Mouse (Mus musculus): ENCODE results near the gene Gpx5.
"Not testable (repeated sequence)": the region's sequence is repeated elsewhere in the genome, so short reads cannot be mapped to it uniquely, and the experiment has no call there.

The Gpx5 gene

GRCm38 (mm10) chr13:21265736-21266135, 26.8 kb downstream of the Gpx5 start:
- in situ Hi-C loops (cut with MboI): no loop called here

- in situ Hi-C loops (cut with MboI): no loop called here
Measured at GRCm38 (mm10) chr13:21264366-21264765, 28.2 kb downstream of the Gpx5 start.

DNA sequence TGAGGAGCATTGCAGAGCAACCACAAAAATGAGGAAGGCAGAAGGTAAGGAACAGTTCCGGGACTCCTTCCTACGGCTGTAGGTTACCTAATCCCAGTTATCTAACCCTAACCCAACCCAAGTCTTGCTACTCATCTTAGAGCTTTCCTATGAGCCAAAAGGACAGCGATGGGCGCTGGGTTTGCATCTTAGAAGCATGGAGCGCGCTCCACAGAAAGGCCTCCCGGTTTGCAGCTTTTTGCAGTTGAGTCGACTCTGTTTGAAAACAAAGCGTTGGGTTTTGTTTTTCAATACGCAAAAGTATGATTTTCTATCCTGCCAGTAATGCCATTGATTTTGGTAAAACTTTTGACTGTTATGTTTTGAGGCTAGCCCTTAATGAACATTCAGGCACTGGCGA, 28.6 kb downstream of the Gpx5 start:
- in situ Hi-C loops (cut with MboI): no loop called here

DNA sequence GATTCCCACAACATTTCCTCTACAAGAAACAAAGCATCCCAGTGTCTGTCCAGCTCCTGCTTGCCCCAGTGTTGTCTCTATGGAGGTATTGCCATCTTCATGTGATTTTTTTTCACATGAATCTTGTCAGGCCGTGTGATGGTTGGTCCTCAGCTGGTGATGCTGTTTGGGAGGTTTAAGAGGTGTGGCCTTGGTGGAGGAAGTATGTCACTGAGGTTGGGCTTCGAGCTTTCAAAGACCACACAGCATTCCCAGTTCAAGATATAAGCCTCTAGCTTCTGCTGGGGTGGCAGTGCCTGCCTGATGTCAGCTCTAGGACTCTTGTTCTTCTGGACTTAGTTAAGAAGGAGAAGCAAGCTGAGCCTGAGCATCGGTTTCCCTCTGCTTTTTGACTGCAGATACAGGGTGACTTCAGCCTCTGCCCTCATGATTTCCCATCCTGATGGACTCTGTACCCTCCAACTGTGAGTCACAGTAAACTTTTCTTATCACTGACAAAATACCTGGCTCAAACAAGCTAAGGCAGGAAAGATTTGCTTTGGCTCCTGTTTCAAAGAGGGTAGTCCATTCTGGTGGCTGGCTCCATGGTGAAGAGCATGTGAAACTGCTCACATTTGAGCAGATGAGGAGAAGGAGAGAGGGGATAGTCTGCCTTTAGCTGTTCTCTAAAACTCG, 29.6 kb downstream of the Gpx5 start:
- in situ Hi-C loops (cut with MboI): no loop called here

- in situ Hi-C loops (cut with MboI): no loop called here
Measured at GRCm38 (mm10) chr13:21260289-21260688, 32.2 kb downstream of the Gpx5 start.

DNA sequence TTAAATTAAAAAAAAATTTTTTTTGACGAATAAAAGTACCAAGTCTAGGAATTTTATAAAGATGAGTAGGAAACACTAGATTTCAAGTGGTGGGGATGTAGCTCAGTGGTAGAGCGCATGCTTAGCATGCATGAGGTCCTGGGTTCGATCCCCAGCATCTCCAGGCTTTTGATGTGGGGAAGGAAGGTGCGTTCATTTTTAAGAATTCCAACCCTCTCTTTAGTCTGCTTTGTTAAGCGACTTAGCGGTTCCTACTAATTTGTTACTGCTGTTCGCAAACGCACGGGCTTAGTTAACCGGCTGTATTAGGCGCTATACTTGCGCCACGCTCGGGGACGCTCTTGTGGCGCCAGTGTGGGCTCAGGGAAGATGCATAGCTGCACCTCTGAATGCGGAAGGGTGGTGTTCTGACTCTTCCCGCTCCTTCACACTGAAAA, 32.8 kb downstream of the Gpx5 start:
- in situ Hi-C loops (cut with MboI): no loop called here

DNA sequence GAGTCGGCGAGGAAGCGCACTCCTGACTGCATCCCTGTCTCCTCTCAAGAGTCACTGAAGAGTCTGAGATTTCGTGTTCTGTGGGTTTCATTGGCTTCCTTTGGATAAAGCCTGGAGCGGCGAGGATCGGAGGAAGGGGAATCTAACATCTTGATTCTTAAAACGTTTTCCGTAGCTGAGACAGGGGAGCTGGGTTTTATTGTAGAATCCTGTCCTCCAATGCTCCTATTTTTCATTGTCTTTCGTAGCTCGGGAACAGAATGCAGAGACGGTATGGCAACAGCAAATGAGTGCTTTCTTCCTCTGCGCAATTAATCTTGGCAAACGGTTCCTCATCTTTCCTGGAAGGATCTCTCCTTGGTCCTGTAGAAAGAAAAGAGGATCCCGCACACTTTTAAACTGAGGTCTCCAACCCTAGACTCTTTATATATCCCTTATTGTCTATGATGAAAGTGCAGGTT, 33.3 kb downstream of the Gpx5 start:
- in situ Hi-C loops (cut with MboI): no loop called here

DNA sequence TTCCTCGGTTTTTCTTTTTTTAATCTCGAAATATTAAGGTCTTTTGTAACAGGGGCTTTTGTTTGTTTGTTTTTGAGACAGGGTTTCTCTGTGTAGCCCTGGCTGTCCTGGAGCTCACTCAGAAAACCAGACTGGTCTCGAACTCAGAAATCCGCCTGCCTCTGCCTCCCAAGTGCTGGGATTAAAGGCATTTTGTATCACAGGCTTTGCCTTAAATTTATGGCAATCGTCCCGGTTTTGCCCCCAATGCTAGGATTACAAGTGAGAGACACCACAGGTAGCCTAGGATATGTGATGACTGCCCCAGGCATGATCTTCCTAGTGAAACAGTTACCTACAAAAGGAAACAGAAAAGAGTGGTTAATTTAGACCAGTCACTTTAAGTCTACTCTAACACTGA, 34.0 kb downstream of the Gpx5 start:
- in situ Hi-C loops (cut with MboI): no loop called here

GRCm38 (mm10) chr13:21253986-21254385, 38.5 kb downstream of the Gpx5 start:
- in situ Hi-C loops (cut with MboI): no loop called here

DNA sequence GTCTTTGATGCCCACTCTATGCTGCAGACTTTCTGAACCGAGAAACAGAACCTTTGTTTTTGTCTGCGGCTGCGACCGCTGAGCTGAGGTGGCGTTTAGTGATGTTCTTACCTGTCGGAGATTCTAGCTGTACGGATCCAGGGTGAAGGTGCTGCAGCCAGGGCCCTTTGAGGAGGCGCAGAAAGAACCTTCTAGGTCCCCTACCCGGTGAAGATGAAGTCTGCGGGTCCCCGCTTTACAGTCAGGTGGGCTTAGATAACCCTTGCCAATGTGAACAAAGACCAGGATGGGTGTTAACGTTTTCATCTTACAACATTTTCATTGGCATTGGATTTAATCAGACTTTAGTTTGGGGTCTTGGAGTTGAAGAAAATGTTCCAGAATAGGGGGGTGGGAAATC, 39.0 kb downstream of the Gpx5 start:
- in situ Hi-C loops (cut with MboI): no loop called here

DNA sequence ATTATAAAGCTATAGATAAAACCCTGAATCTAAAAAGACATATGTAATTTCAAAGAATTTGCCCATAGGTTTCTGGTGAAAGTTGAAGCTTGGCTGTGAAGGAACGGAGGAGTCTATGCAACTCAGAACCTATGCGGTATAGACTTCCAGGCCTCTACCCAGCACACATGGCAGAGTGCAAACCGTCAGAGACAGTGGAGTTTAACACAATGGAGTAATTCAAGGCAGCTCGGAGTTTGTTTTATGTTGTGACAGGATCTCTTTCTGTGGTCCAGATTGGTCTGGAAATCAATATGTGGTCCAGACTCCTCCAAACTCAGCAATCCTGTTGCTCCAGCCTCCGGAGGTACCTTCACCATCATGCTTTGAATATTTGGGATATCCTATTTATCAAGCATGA, 39.5 kb downstream of the Gpx5 start:
- in situ Hi-C loops (cut with MboI): no loop called here

GRCm38 (mm10) chr13:21250074-21250681, 42.4 kb downstream of the Gpx5 start:
- in situ Hi-C loops (cut with MboI): no loop called here

GRCm38 (mm10) chr13:21249022-21249421, 43.5 kb downstream of the Gpx5 start:
- in situ Hi-C loops (cut with MboI): no loop called here

DNA sequence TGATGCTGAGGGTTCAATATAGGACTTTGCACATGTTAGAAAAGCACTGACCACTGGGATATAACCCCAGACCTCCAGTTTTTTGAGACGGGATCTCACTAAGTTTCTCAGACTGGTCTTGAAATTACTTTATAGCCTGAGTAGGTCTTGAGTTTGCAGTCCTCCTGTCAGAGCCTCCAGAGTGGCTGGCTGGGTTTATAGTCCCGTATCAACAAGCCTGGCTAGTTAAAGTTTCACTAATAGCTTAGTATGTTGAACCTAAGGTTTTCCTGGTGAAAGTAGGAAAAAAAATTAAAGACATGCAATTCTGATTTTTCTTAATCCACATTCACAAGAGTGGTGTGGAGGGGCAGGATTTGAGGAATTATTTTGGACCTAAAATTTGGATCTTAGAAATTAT, 46.3 kb downstream of the Gpx5 start:
- in situ Hi-C loops (cut with MboI): no loop called here

DNA sequence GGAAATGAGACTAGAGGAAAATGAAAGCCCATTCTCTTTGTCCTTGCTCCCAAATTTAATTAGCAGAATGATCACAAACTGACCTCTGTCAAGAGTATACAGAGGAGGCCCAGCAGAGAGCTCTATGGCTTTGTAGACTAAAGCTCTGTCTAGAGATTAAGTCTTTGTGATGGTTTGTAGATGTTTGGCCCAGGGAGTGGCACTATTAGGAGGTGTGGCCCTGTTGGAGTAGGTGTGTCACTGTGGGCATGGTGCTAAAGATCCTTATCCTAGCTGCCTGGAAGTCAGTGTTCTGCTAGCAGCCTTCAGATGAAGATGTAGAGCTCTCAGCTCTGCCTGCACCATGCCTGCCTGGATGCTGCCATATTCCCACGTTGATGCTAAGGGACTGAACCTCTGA, 47.6 kb downstream of the Gpx5 start:
- in situ Hi-C loops (cut with MboI): not testable (repeated sequence)

- in situ Hi-C loops (cut with MboI): no loop called here
Measured at GRCm38 (mm10) chr13:21244089-21244488, 48.4 kb downstream of the Gpx5 start.

- in situ Hi-C loops (cut with MboI): no loop called here
Measured at GRCm38 (mm10) chr13:21243196-21243595, 49.3 kb downstream of the Gpx5 start.

GRCm38 (mm10) chr13:21242408-21243125, 50.0 kb downstream of the Gpx5 start:
- in situ Hi-C loops (cut with MboI): no loop called here

GRCm38 (mm10) chr13:21240788-21241187, 51.7 kb downstream of the Gpx5 start:
- in situ Hi-C loops (cut with MboI): no loop called here

GRCm38 (mm10) chr13:21237161-21237560, 55.4 kb downstream of the Gpx5 start:
- in situ Hi-C loops (cut with MboI): no loop called here

DNA sequence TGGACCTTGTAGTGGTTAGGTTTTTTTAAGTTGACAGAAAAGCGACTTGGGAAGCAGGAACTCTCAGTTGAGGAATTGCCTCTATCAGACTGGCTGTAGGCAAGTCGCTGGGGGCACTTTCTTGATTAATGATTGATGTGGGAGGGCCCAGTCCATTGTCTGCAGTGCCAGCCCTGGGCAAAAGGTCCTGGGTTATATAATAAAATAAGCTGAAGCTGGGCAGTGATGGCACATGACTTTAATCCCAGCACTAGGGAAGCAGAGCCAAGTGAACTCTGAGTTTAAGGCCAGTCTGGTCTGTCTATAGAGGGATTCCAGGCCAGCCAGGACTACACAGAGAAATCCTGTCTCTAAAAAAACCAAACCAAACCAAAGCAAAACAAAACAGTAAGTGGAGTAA, 55.8 kb downstream of the Gpx5 start:
- in situ Hi-C loops (cut with MboI): no loop called here
